Mouse (Mus musculus) limb, embryonic 14.5 days (tissue): ENCODE data around the gene Bcl2. TPM values are rescaled to one million over a fixed set of nuclear protein-coding genes. Genes with fewer than 3 reads are reported as not detected.

Experiments
- ATAC-seq: fragments of 200-750 bp; cut with Nextera tagmentation; 2 replicates; pipeline ENCODE4 v1.8.0; 2017; ENCODE audit warnings: low read depth, moderate number of reproducible peaks, moderate TSS enrichment; ENCODE audit not compliant: low FRiP score
- DNase-seq: peaks from one replicate; pipeline ENCODE4 v3.0.0-alpha.2; 2015; ENCODE audit warnings: low spot score
- H3K27ac ChIP-seq: fragments of 300-500 bp; sonication (generic); replicated peaks from 2 replicates; pipeline ENCODE4 v1.5.1; 2014; ENCODE audit warnings: low read depth, mild to moderate bottlenecking, low read length, moderate library complexity, mixed read lengths
- H3K27me3 ChIP-seq: fragments of 300-500 bp; sonication (generic); 2 replicates; pipeline ENCODE4 v1.6.1; 2014; ENCODE audit warnings: low read length, mixed read lengths; ENCODE audit not compliant: control insufficient read depth, insufficient read depth
- H3K36me3 ChIP-seq: fragments of 300-500 bp; sonication (generic); 2 replicates; pipeline ENCODE4 v1.6.1; 2014; ENCODE audit warnings: mild to moderate bottlenecking, low read length, moderate library complexity, mixed read lengths; ENCODE audit not compliant: control insufficient read depth, insufficient read depth
- H3K4me1 ChIP-seq: fragments of 300-500 bp; sonication (generic); 2 replicates; pipeline ENCODE4 v1.6.1; 2014; ENCODE audit warnings: antibody characterized with exemption, low read length, mixed read lengths; ENCODE audit not compliant: control insufficient read depth, insufficient read depth
- H3K4me2 ChIP-seq: fragments of 300-500 bp; sonication (generic); replicated peaks from 2 replicates; pipeline ENCODE4 v1.6.1; 2014; ENCODE audit warnings: low read depth, mild to moderate bottlenecking, low read length, moderate library complexity; ENCODE audit not compliant: severe bottlenecking
- H3K4me3 ChIP-seq: fragments of 300-500 bp; sonication (generic); replicated peaks from 2 replicates; pipeline ENCODE4 v1.5.1; 2014; ENCODE audit warnings: low read length
- H3K9ac ChIP-seq: fragments of 300-500 bp; sonication (generic); 2 replicates; pipeline ENCODE4 v1.6.1; 2014; ENCODE audit warnings: mild to moderate bottlenecking, low read depth, low read length, moderate library complexity; ENCODE audit not compliant: severe bottlenecking
- H3K9me3 ChIP-seq: fragments of 300-500 bp; sonication (generic); 2 replicates; pipeline ENCODE4 v1.6.1; 2016; ENCODE audit warnings: low read length; ENCODE audit not compliant: control insufficient read depth
- POLR2A ChIP-seq: fragments of 200-500 bp; IDR thresholded peaks from 2 replicates; pipeline ENCODE4 v1.8.0; 2012; ENCODE audit warnings: inconsistent platforms, mild to moderate bottlenecking, moderate library complexity, borderline replicate concordance; ENCODE audit not compliant: insufficient read depth, insufficient read length; ENCODE audit errors: extremely low read depth
- WGBS: fragments of 180-500 bp; shearing (Covaris S2); extraction: QIAGEN DNeasy Blood & Tissue Kit; methylation state at CpG from one replicate; pipeline ENCODE4 v1.1.7; 2014; 5-methylcytosine and 5-hydroxymethylcytosine counted together
- microRNA-seq: library from miRNA; unstranded; fragments of <30 nt; microRNA quantifications from one replicate; pipeline ENCODE4, GENCODE M21; 2016
- polyA plus RNA-seq, 2 experiments: library from polyadenylated mRNA; depleted of rRNA in 1 of 2; stranded (reverse) in 1 of 2; unstranded in 1 of 2; fragments of >200 nt; fragmentation: Nextera tagmentation in 1 of 2; extraction: Ambion mirVana in 1 of 2; gene quantifications; 2 replicates each; pipeline versions ENCODE4 v1.2.1 to v1.2.3; 2012 to 2014

Gene Bcl2
- polyA plus RNA-seq, 2 experiments: 8.0 to 15.7 TPM

DNA sequence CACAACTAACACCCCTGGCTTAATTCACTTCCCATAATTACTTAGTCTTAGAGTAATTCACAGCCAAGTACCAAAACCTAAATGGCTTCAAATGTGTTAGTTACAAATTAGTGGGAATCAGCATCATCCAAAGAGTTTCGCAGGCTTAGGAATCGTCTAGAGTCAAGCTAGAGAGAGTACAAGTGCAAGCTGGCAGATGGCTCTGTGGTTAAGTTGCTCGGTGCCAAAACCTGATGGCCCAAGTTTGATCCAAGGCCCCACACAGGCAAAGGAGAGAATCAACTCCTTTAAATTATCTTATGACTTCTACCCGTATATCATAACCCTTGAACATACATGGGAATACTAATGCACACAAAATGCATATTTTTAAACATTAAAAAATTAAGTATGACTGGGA lies 210.7 kb downstream of the Bcl2 start:
- Histone ChIP-seq H3K4me2 (no peak overlapping the region), H3K4me3 (no peak overlapping the region), H3K9me3 (no peaks in the 10 kb centered on the region), H3K9ac (no peak overlapping the region), H3K27ac (no peak overlapping the region), H3K36me3 (no peaks in the 10 kb centered on the region), H3K4me1 (no peaks in the 10 kb centered on the region), H3K27me3 (no peaks in the 10 kb centered on the region)
- ATAC-seq (no peak), DNase-seq (no peak)
- WGBS: 87% methylated on average over 4 of the region's 4 CpGs
- no peak for TF ChIP-seq POLR2A

DNA sequence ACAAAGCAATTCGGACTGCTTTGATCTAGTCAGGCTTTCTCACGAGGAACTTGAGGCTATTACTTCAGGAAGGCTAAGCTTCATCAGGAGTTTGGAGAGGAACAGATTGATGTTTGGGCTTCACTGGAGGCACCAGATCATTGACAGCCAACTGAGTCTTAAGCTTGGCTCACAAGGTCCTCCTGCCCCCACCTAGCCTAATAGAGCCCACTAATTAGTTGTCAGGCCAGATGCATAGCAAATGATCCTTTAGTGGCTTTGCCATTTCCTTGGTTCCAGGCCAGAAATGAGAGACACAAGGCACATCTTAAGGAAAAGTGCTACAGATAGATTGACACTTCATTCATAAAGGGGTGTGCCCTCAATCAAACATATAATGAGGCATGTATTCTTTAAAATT lies 216.1 kb downstream of the Bcl2 start:
- Histone ChIP-seq H3K9me3 (no peaks in the 10 kb centered on the region), H3K4me2 (no peak overlapping the region), H3K4me3 (no peak overlapping the region), H3K36me3 (no peaks in the 10 kb centered on the region), H3K27ac (no peak overlapping the region), H3K27me3 (no peaks in the 10 kb centered on the region), H3K9ac (no peak overlapping the region), H3K4me1 (no peaks in the 10 kb centered on the region)
- TF ChIP-seq POLR2A: no peak
- DNase-seq: no peak
- WGBS: 61% methylated on average over 2 of the region's 2 CpGs
- no peak for ATAC-seq

Small RNA genes within 50 kb of the gene (microRNA-seq; reads per million reads assigned to microRNA genes)
- not detected for gene Mir3473f

Other genes starting within 250 kb of the Bcl2 start
- gene Kdsr, start 45.5 kb upstream of the Bcl2 start, polyA plus RNA-seq (2012; rRNA removed): 7.2 and 7.9 TPM in 2 replicates
- gene Kdsr, start 45.5 kb upstream of the Bcl2 start, polyA plus RNA-seq (2014; fragmentation: Nextera tagmentation; extraction: Ambion mirVana): 16.2 and 17.4 TPM in 2 replicates
- gene Vps4b, start 82.5 kb upstream of the Bcl2 start, polyA plus RNA-seq (2012; rRNA removed): 25.1 and 37.4 TPM in 2 replicates
- gene Vps4b, start 82.5 kb upstream of the Bcl2 start, polyA plus RNA-seq (2014; fragmentation: Nextera tagmentation; extraction: Ambion mirVana): 66.1 and 67.9 TPM in 2 replicates
- gene Serpinb5, start 146.9 kb upstream of the Bcl2 start, polyA plus RNA-seq (2012; rRNA removed): 1.2 and 2.7 TPM in 2 replicates
- gene Serpinb5, start 146.9 kb upstream of the Bcl2 start, polyA plus RNA-seq (2014; fragmentation: Nextera tagmentation; extraction: Ambion mirVana): 8.9 and 16.1 TPM in 2 replicates
- 2.9 and 4.9 TPM in 2 replicates for gene Serpinb12, start 220.2 kb upstream of the Bcl2 start, polyA plus RNA-seq (2012; rRNA removed)
- 8.1 and 17.9 TPM in 2 replicates for gene Serpinb12, start 220.2 kb upstream of the Bcl2 start, polyA plus RNA-seq (2014; fragmentation: Nextera tagmentation; extraction: Ambion mirVana)